Mouse (Mus musculus) ES-E14 (cell line): ENCODE measurements around the gene Aldh3a1.

Source experiments
- CHD2 ChIP-seq: IDR thresholded peaks from 2 replicates; pipeline ENCODE4 v1.6.1; 2014; ENCODE audit warnings: mild to moderate bottlenecking, low read depth, low read length, inconsistent platforms
- HCFC1 ChIP-seq: IDR thresholded peaks from 2 replicates; pipeline ENCODE4 v1.6.1; 2012; ENCODE audit warnings: low read length, inconsistent platforms, borderline replicate concordance; ENCODE audit not compliant: insufficient read depth
- MAFK ChIP-seq: IDR thresholded peaks from 2 replicates; pipeline ENCODE4 v1.6.1; 2014; ENCODE audit warnings: mild to moderate bottlenecking, low read depth, low read length, inconsistent platforms; ENCODE audit not compliant: insufficient read depth
- ZC3H11A ChIP-seq: IDR thresholded peaks from 2 replicates; pipeline ENCODE4 v1.6.1; 2012; ENCODE audit warnings: low read depth, mild to moderate bottlenecking, inconsistent platforms, low read length, borderline replicate concordance
- ZNF384 ChIP-seq: IDR thresholded peaks from 2 replicates; pipeline ENCODE4 v1.6.1; 2012; ENCODE audit warnings: low read depth, low read length, inconsistent platforms

DNA sequence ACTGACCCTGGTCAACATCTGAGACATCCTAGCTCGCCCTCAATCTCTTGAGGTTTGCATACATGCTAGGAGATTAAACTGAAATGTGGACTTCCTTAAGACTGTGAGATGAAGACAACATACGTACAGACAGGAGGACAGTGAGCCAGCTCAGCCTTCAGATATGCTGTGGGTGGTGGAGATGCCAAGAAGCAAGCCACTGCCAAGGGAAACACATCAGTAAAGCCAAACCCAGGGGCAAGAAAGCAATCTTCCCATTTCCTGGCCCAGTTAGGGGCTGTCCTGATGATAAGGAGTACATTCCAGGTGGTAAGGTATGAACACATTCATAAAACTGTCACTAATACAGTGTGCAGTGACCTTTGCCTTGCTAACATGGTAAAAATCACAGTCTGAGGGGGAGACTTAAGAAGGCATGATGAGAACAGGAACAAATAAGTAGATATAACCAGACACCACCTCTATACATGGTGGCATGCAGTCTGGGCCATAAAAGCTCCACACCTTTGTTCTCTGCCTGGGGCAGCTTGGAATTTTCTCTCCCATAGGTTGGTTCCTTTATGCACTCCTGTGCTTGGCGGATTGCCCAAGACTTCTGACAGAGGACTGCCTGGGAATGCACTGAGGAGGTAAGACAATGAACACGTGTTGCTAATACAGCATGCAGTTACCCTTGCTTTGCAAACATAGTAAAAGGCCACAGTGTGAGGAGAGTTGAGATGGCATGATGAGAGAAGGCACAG lies 7.5 kb upstream of the Aldh3a1 start:
- no peak for TF ChIP-seq ZNF384
- no peak for TF ChIP-seq ZC3H11A
- TF ChIP-seq MAFK, result no peak
- no peak for TF ChIP-seq CHD2
- no peak for TF ChIP-seq HCFC1
